Mouse (Mus musculus) kidney, embryonic 16.5 days (tissue): ENCODE data around the gene Olfr23. TPM values are rescaled to one million over a fixed set of nuclear protein-coding genes. Genes with fewer than 3 reads are reported as not detected.
"Not testable (repeated sequence)": the region's sequence is repeated elsewhere in the genome, so short reads cannot be mapped to it uniquely, and the experiment has no call there.

ENCODE experiments used
- ATAC-seq: fragments of 200-750 bp; cut with Nextera tagmentation; 2 replicates; pipeline ENCODE4 v1.8.0; 2017; ENCODE audit warnings: moderate TSS enrichment; ENCODE audit not compliant: low FRiP score, low TSS enrichment
- H3K27ac ChIP-seq: fragments of 300-500 bp; sonication (generic); 2 replicates; pipeline ENCODE4 v1.5.1; 2014; ENCODE audit warnings: low read length
- H3K27me3 ChIP-seq: fragments of 300-500 bp; sonication (generic); 2 replicates; pipeline ENCODE4 v1.6.1; 2014; ENCODE audit warnings: low read length, control low read depth, mixed read lengths; ENCODE audit not compliant: insufficient read depth
- H3K36me3 ChIP-seq: fragments of 300-500 bp; sonication (generic); 2 replicates; pipeline ENCODE4 v1.6.1; 2014; ENCODE audit warnings: low read length, control low read depth, mixed read lengths; ENCODE audit not compliant: insufficient read depth
- H3K4me1 ChIP-seq: fragments of 300-500 bp; sonication (generic); 2 replicates; pipeline ENCODE4 v1.6.1; 2014; ENCODE audit warnings: low read length, control low read depth, mixed read lengths; ENCODE audit not compliant: insufficient read depth
- H3K4me2 ChIP-seq: fragments of 300-500 bp; sonication (generic); replicated peaks from 2 replicates; pipeline ENCODE4 v1.6.1; 2014; ENCODE audit warnings: low read depth, low read length
- H3K4me3 ChIP-seq: fragments of 300-500 bp; sonication (generic); 2 replicates; pipeline ENCODE4 v1.5.1; 2014; ENCODE audit warnings: mild to moderate bottlenecking, low read length
- H3K9ac ChIP-seq: fragments of 300-500 bp; sonication (generic); replicated peaks from 2 replicates; pipeline ENCODE4 v1.6.1; 2014; ENCODE audit warnings: low read length
- H3K9me3 ChIP-seq: fragments of 300-500 bp; sonication (generic); 2 replicates; pipeline ENCODE4 v1.6.1; 2016; ENCODE audit warnings: low read length, control low read depth
- WGBS: fragments of 180-500 bp; shearing (Covaris S2); extraction: QIAGEN DNeasy Blood & Tissue Kit; methylation state at CpG from one replicate; pipeline ENCODE4 v1.1.7; 2014; 5-methylcytosine and 5-hydroxymethylcytosine counted together
- polyA plus RNA-seq: library from polyadenylated mRNA; unstranded; fragments of >200 nt; fragmentation: Nextera tagmentation; extraction: Ambion mirVana; gene quantifications from 2 replicates; pipeline ENCODE4 v1.2.1, GENCODE M21; 2015

Olfr23 gene
- not detected in 2 replicates for polyA plus RNA-seq

DNA sequence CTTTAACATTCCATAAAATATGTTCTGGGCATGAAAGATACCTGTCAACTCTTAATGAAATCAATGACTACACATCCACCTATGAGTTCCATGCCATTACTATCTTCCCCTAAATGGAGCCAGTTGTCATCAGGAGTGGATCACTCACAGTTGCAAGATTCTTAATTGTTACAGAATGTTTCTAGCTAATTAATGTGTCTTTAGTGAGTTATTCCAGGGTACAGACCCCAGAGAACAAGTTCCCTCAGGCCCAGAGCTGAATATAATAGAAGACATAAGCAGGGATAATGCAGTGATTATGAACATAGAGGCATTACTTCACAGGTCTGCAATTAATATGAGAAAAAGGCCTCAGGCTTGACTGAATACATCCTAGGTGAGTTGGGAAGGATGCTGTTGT lies at the start of gene Olfr23:
TSS of gene Olfr23 (plus strand) at position 301 of the 400 bp plus-strand sequence.
- Histone ChIP-seq H3K27me3 (no peaks in the 10 kb centered on the region), H3K9me3 (no peaks in the 10 kb centered on the region), H3K27ac (no peak within 1 kb of the TSS), H3K4me1 (no peaks in the 10 kb centered on the region), H3K36me3 (no peaks in the 10 kb centered on the region), H3K9ac (no peak within 1 kb of the TSS), H3K4me3 (no peak within 1 kb of the TSS), H3K4me2 (no peak within 1 kb of the TSS)
- no peak for ATAC-seq

DNA sequence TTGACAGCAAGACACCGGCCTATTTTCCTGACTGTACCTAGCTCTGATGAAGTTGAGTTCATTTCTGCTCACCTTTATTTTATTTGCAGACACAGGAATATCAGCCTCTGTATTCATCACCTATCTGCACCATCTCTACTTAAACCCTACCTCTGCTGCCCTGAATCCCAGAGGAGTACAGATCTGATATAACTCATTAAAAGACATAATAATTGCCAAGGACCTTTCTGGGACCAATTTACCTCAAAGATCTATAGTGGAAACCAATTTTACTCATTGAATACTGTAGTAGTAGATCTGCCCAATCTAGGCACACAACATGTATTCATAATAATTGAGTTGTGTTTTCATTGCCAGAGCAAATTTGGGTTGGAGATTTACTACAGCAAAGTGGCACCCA lies 45.8 kb upstream of the Olfr23 start, which contains the start of gene Olfr394:
TSS of gene Olfr394 (minus strand) at position 101 of the 400 bp plus-strand sequence.
- Histone ChIP-seq H3K4me2 (no peak within 1 kb of the TSS), H3K9me3 (no peaks in the 10 kb centered on the region), H3K9ac (no peak within 1 kb of the TSS), H3K4me3 (no peak within 1 kb of the TSS), H3K36me3 (no peaks in the 10 kb centered on the region), H3K27me3 (no peaks in the 10 kb centered on the region), H3K4me1 (no peaks in the 10 kb centered on the region), H3K27ac (no peak within 1 kb of the TSS)
- ATAC-seq: no peak
- WGBS: 93% methylated on average over 1 of the region's 1 CpGs

DNA sequence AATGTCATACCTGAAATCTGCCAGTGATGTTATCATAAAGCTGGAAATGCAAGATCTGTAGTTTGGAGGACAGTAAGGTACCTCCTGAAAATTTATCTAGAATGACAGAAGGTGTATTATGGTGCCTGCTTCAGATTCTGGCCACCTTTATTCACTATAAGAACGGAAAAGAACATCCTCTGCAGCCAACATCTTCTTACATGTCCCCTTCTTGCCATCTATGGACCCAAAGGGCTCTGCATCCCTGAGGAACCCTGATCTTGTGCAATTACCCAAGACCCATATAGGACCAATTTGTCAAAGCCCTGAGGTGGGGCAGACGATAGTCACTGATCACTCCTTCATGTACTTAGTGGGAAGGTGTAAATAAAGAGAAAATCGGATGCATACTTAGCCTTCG lies 27.3 kb upstream of the Olfr23 start, which contains the start of gene Olfr395:
TSS of gene Olfr395 (minus strand) at position 101 of the 400 bp plus-strand sequence.
- not testable (repeated sequence) for ATAC-seq, H3K27me3 ChIP-seq, H3K36me3 ChIP-seq, H3K9ac ChIP-seq, H3K4me3 ChIP-seq, H3K4me2 ChIP-seq, H3K4me1 ChIP-seq, H3K9me3 ChIP-seq, H3K27ac ChIP-seq
- WGBS: 75% methylated on average over 4 of the region's 4 CpGs

GRCm38 (mm10) chr11:73960517-73960916 lies 24.0 kb downstream of the Olfr23 start, which contains the start of gene Olfr397:
Gene Olfr397, plus strand, starts transcription at chr11:73960817.
- no peaks in the 10 kb centered on the region for H3K4me1 ChIP-seq
- H3K4me2 ChIP-seq: no peak within 1 kb of the TSS
- H3K27me3 ChIP-seq: no peaks in the 10 kb centered on the region
- ATAC-seq: no peak
- H3K27ac ChIP-seq: no peak within 1 kb of the TSS
- no peak within 1 kb of the TSS for H3K4me3 ChIP-seq
- no peaks in the 10 kb centered on the region; the same call in 1 of the 2 replicates for H3K9me3 ChIP-seq
- no peak within 1 kb of the TSS for H3K9ac ChIP-seq
- WGBS: 63% methylated on average over 1 of the region's 1 CpGs
- H3K36me3 ChIP-seq: no peaks in the 10 kb centered on the region

GRCm38 (mm10) chr11:73990307-73990706 lies 53.8 kb downstream of the Olfr23 start, which contains the start of gene Olfr398:
Gene Olfr398, minus strand, starts transcription at chr11:73990407.
- no peak within 1 kb of the TSS for H3K4me2 ChIP-seq
- H3K27ac ChIP-seq: no peak within 1 kb of the TSS
- no peaks in the 10 kb centered on the region for H3K27me3 ChIP-seq
- H3K4me3 ChIP-seq: no peak within 1 kb of the TSS
- H3K9me3 ChIP-seq: peaks cover 3% of the 10 kb centered on the region; the same call in 1 of the 2 replicates
- no peak for ATAC-seq
- no peaks in the 10 kb centered on the region for H3K4me1 ChIP-seq
- H3K9ac ChIP-seq: no peak within 1 kb of the TSS
- H3K36me3 ChIP-seq: no peaks in the 10 kb centered on the region

Other genes starting within 250 kb of the Olfr23 start
- not detected in 2 replicates for gene Zfp735, start 247.9 kb upstream of the Olfr23 start, polyA plus RNA-seq
- gene Olfr389, start 156.0 kb upstream of the Olfr23 start, polyA plus RNA-seq: not detected in 2 replicates
- not detected in 2 replicates for gene Olfr390, start 153.7 kb upstream of the Olfr23 start, polyA plus RNA-seq
- not detected in 2 replicates for gene Olfr391-ps, start 133.6 kb upstream of the Olfr23 start, polyA plus RNA-seq
- gene Olfr392, start 119.6 kb upstream of the Olfr23 start, polyA plus RNA-seq: not detected in 2 replicates
- not detected in 2 replicates for gene Olfr393, start 85.2 kb upstream of the Olfr23 start, polyA plus RNA-seq
- not detected in 2 replicates for gene Olfr394, start 45.9 kb upstream of the Olfr23 start, polyA plus RNA-seq
- not detected in 2 replicates for gene Olfr395, start 27.4 kb upstream of the Olfr23 start, polyA plus RNA-seq
- gene Olfr397, start 24.1 kb downstream of the Olfr23 start, polyA plus RNA-seq: not detected in 2 replicates
- not detected in 2 replicates for gene Olfr398, start 53.7 kb downstream of the Olfr23 start, polyA plus RNA-seq
- gene Olfr139, start 119.9 kb downstream of the Olfr23 start, polyA plus RNA-seq: not detected in 2 replicates
- gene Olfr399, start 119.9 kb downstream of the Olfr23 start, polyA plus RNA-seq: not detected in 2 replicates
- 0.19 TPM in 1 of 2 replicates, not detected in the other for gene Zfp616, start 133.3 kb downstream of the Olfr23 start, polyA plus RNA-seq
- gene Olfr401, start 177.0 kb downstream of the Olfr23 start, polyA plus RNA-seq: not detected in 2 replicates
- not detected in 2 replicates for gene Olfr402, start 216.9 kb downstream of the Olfr23 start, polyA plus RNA-seq
- not detected in 2 replicates for gene Olfr403, start 249.6 kb downstream of the Olfr23 start, polyA plus RNA-seq